Comparison of ENCODE assay signal across 9 mouse cellular contexts in genomic region chr5:129331094-129331523, GRCm38 (mm10).
DNase-seq lines count a peak whose midpoint lies in the region; ATAC-seq and TF ChIP-seq lines count a peak whose summit lies in the region.
"Had no signal": no experiment of that assay in that cellular context is flagged by ENCODE, and none has a peak within 500 bp of the region (broad histone marks: within the 10 kb centered on the region; RNA-seq: fewer than 3 reads in every experiment).

No protein-coding gene starts in this region.

- no peaks in the 10 kb centered on the region for H3K36me3 ChIP-seq in forebrain, embryonic 10.5 days (replicated peaks)
- H3K36me3 ChIP-seq in forebrain, embryonic 13.5 days (ENCODE audit: poor library complexity, severe bottlenecking), result no peaks in the 10 kb centered on the region
- no peaks in the 10 kb centered on the region for H3K36me3 ChIP-seq in hindbrain, embryonic 16.5 days (ENCODE audit: control insufficient read depth, insufficient read depth, low read length)
- H3K36me3 ChIP-seq in stomach, postnatal 0 days (ENCODE audit: control insufficient read depth, insufficient read depth, low read length), result no peaks in the 10 kb centered on the region

- no peak for ATAC-seq in forebrain, embryonic 13.5 days
- ATAC-seq in hindbrain, embryonic 16.5 days, result peak; percentile 48; the same call in 1 of the 2 replicates
- ATAC-seq in stomach, postnatal 0 days (ENCODE audit: low FRiP score, low TSS enrichment), result no peak

- peak; percentile 55 for TF ChIP-seq CTCF in stomach, postnatal 0 days (IDR thresholded peaks at IDR 0.05; ENCODE audit: low read depth)

- no peak overlapping the region for H3K9ac ChIP-seq in forebrain, embryonic 13.5 days
- H3K9ac ChIP-seq in hindbrain, embryonic 16.5 days (ENCODE audit: low read depth, low read length), result no peak overlapping the region; the same call in 1 of the 2 replicates
- H3K9ac ChIP-seq in stomach, postnatal 0 days (ENCODE audit: low read length), result no peak overlapping the region

- DNase-seq in forebrain, embryonic 10.5 days (ENCODE audit: extremely low spot score, low spot score), result peak; percentile 24
- peak; percentile 5 for DNase-seq in right cerebral cortex, postnatal 25 days
- no peak for DNase-seq in right cerebral cortex, postnatal 4 days
- no peak for DNase-seq in stomach, postnatal 0 days (ENCODE audit: low spot score)
- DNase-seq in urinary bladder, adult 18-20 months (ENCODE audit: low spot score in 2 of 2), result no peak
- DNase-seq in heart, adult 8-10 months (ENCODE audit: low spot score), result no peak
- DNase-seq: gastrocnemius, postnatal 25 days had no signal

- H3K9me3 ChIP-seq in forebrain, embryonic 10.5 days, result peaks cover 5% of the 10 kb centered on the region; the same call in 1 of the 2 replicates
- H3K9me3 ChIP-seq in forebrain, embryonic 13.5 days (replicated peaks), result no peaks in the 10 kb centered on the region
- H3K9me3 ChIP-seq in hindbrain, embryonic 16.5 days (ENCODE audit: control insufficient read depth, low read length), result no peaks in the 10 kb centered on the region
- H3K9me3 ChIP-seq in stomach, postnatal 0 days (ENCODE audit: control insufficient read depth, low read length), result no peaks in the 10 kb centered on the region

- WGBS in forebrain, embryonic 10.5 days, result 16% methylated on average over 11 of the region's 11 CpGs
- WGBS in forebrain, embryonic 13.5 days, result 8% methylated on average over 11 of the region's 11 CpGs
- WGBS in hindbrain, embryonic 16.5 days, result 12% methylated on average over 11 of the region's 11 CpGs
- 17% methylated on average over 11 of the region's 11 CpGs for WGBS in stomach, postnatal 0 days

- no peak for TF ChIP-seq EP300 in stomach, postnatal 0 days (optimal IDR thresholded peaks at IDR 0.05)

- H3K4me2 ChIP-seq in forebrain, embryonic 13.5 days, result no peak overlapping the region
- H3K4me2 ChIP-seq in hindbrain, embryonic 16.5 days (ENCODE audit: low read length), result no peak overlapping the region
- H3K4me2 ChIP-seq in stomach, postnatal 0 days (replicated peaks; ENCODE audit: low read depth), result no peak overlapping the region

- H3K27me3 ChIP-seq in forebrain, embryonic 10.5 days (ENCODE audit: poor library complexity, severe bottlenecking), result peaks cover 4% of the 10 kb centered on the region; the same call in 1 of the 2 replicates
- no peaks in the 10 kb centered on the region for H3K27me3 ChIP-seq in forebrain, embryonic 13.5 days
- H3K27me3 ChIP-seq in hindbrain, embryonic 16.5 days (replicated peaks; ENCODE audit: control insufficient read depth, insufficient read depth, low read length), result no peaks in the 10 kb centered on the region
- no peaks in the 10 kb centered on the region for H3K27me3 ChIP-seq in stomach, postnatal 0 days (ENCODE audit: control insufficient read depth, insufficient read depth, low read length)

- H3K4me1 ChIP-seq in forebrain, embryonic 10.5 days, result peaks cover 11% of the 10 kb centered on the region
- 0 out of 2 replicates have a peak, but pooled peaks cover 8% of the 10 kb centered on the region for H3K4me1 ChIP-seq in forebrain, embryonic 13.5 days
- H3K4me1 ChIP-seq in hindbrain, embryonic 16.5 days (ENCODE audit: control insufficient read depth, insufficient read depth, low read depth, low read length), result peaks cover 4% of the 10 kb centered on the region
- H3K4me1 ChIP-seq in stomach, postnatal 0 days (replicated peaks; ENCODE audit: control insufficient read depth, insufficient read depth), result no peaks in the 10 kb centered on the region

- no peak overlapping the region for H3K27ac ChIP-seq in forebrain, embryonic 10.5 days
- no peak overlapping the region for H3K27ac ChIP-seq in forebrain, embryonic 13.5 days
- H3K27ac ChIP-seq in hindbrain, embryonic 16.5 days (ENCODE audit: low read depth, low read length), result no peak overlapping the region
- H3K27ac ChIP-seq in stomach, postnatal 0 days (replicated peaks), result no peak overlapping the region

- H3K4me3 ChIP-seq in forebrain, embryonic 10.5 days, result no peak overlapping the region
- H3K4me3 ChIP-seq in forebrain, embryonic 13.5 days, result no peak overlapping the region
- no peak overlapping the region for H3K4me3 ChIP-seq in hindbrain, embryonic 16.5 days (ENCODE audit: low read length)
- no peak overlapping the region for H3K4me3 ChIP-seq in stomach, postnatal 0 days (ENCODE audit: low read depth, low read length)

Comparison
In these comparisons a context has a peak if more than half of its experiments do, and no peak if none do; other contexts are left out.
1. DNase-seq: peak in forebrain, embryonic 10.5 days (single experiment) and right cerebral cortex, postnatal 25 days (single experiment); none in right cerebral cortex, postnatal 4 days (single experiment), stomach, postnatal 0 days (single experiment), urinary bladder, adult 18-20 months (0 of 2) and heart, adult 8-10 months (single experiment).